Mouse (Mus musculus) liver, adult 2 months (tissue): ENCODE data around the gene Fth1.

ENCODE experiments used
- CTCF ChIP-seq: fragments of 200-500 bp; IDR thresholded peaks from 2 replicates; pipeline ENCODE4 v1.5.1; 2011; ENCODE audit warnings: low read depth, low read length, control low read depth
- POLR2A ChIP-seq: fragments of 200-500 bp; IDR thresholded peaks from 2 replicates; pipeline ENCODE4 v1.6.1; 2011; ENCODE audit warnings: low read length, control low read depth; ENCODE audit not compliant: insufficient read depth; ENCODE audit errors: extremely low read depth

- TF ChIP-seq CTCF (no peak), POLR2A (no peak)
Measured at GRCm38 (mm10) chr19:9954055-9954810, 26.2 kb upstream of the Fth1 start.
